Mouse (Mus musculus): ENCODE measurements around the gene Gdf2. TPM values are rescaled to one million over a fixed set of nuclear protein-coding genes. Genes with fewer than 3 reads are reported as not detected.

Gdf2 gene
- under 1 TPM; 0.11 to 0.24 (median 0.20) TPM for total RNA-seq (2022)

DNA sequence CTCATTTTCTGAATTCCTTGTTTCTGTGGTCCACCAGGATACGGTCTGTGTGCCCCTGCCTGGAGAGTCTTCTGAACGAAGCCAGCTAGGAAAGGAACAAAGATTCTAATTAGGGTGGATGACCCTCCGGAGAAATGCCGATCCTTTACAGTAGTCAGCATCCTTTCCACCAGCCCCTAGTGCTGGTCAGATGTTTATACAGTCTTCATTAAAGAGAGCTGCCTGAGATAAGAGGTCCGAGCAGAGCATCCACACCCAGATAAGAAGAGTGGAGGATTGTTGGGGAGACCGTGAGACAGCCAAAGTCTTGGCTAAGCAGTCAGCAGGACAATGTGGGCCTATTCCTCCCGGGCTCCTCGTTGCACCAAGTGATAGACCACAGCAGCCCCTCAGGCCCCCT is at the start of gene Gdf2:
Gdf2 (plus strand) TSS at position 301 of the 400 bp plus-strand sequence.
- no peak for DNase-seq (ENCODE audit: low spot score)

GRCm38 (mm10) chr14:33891507-33891906 is 49.3 kb upstream of the Gdf2 start:
- DNase-seq (ENCODE audit: low spot score) = no peak

- no peak for DNase-seq (ENCODE audit: low spot score)
Measured at GRCm38 (mm10) chr14:33895777-33896176, 45.1 kb upstream of the Gdf2 start.

DNA sequence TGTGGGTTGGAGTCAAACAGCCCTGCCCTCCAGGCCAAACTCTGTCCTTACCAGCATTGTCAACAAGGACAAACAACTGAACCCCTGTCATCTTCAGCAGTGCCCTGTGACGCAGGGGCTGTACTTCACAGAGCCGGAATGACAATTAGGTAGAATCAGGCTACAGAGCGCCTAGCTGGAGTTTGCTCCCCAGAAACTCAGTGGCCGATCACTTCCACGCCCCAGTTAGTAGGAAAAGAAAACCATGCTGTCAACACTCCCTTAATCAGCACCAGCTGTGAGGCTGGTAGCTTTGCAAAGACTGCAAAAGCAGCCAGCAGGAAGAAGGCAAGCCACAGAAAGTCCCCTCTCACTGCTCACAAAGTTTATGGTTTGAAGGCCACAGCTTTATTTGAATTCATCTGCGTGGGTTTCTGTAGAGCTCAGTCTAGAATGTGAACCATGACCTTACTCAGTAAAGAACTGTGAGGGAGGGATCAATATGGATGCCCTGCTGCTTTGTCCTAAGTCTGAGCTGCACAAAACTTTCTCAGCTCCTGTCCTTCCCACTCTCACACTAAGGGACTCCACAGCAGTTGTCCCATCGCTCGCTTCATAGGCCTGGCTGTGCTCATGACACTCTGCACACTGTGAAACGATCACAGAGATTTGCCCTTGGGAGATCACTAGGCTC is 44.1 kb upstream of the Gdf2 start:
- peak; percentile 56 for DNase-seq (ENCODE audit: low spot score)

DNA sequence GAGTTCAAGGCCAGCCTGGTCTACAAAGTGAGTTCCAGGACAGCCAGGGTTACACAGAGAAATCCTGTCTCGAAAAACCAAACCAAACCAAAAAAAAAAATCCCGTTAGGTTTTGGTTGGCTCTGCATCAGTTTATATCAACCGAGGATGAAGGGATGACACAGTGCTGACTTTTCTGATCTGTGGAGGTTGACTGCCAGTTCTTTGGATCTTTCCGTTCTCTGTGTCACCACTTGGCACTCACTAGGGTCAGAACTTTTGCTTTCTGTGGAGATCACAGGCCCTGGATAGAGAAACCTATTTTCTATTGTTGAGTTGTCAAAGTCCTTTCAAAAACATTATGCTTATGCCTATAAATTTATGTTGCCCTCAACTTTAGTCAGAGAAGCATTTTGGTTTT is 38.1 kb upstream of the Gdf2 start:
- DNase-seq (ENCODE audit: low spot score) = no peak

DNA sequence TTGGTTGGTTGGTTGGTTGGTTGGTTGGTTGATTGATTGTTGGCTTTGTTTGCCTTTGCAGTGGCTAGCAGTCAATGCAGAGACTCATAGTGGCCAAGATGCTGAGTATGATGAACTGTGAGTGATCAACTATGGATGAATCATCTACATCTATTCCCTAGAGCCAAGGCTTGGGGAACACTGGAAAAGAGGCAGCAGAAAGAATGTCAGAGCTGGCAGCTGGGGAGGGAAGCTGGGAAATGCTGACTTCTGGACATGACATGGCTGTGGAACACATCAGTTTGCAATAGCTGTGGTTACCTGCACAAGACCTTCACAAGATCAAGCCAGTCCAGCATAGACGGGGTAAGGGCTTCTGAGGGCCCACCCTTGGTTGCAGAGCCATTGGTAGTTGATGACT is 37.6 kb upstream of the Gdf2 start:
- DNase-seq (ENCODE audit: low spot score) = no peak

DNA sequence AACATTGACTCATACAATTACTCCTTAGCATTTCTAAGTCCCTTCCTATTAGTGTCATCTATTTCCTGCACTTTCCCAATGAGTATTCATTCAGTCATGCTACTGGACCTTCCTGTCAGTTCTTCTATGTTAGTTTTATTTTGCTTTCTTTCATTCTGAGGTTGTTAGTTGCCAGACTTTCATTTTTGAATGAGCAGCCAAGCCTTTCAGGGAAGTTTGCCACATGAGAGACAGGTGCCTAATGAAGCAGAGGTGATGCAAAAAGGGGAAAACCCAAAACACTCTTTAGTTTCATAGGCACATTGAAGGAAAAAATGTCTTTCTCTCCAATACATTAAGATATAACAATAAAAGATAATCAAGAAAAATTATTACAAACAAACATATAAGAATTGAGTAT is 36.0 kb upstream of the Gdf2 start:
- no peak for DNase-seq (ENCODE audit: low spot score)

DNA sequence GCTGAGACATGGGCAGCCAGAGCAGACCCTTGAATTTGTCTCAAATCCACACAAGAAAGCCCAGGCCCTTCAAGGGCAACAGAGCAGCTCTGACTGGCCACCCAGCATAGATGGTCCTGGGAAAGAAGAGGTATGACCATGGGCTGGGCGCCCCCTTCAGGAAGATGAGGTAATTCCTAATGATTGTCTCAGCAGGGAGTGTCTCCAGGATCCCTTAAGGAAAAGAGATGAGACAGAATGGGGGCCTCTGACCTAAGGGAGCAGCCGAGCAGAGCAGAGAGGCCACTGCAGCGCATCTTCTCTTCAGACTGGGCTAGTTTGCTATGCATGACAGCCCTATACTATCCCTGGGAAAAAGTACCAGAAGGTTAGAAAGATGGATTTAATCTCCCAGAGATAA is 27.1 kb upstream of the Gdf2 start:
- DNase-seq (ENCODE audit: low spot score) = peak; percentile 72

- DNase-seq (ENCODE audit: low spot score) = no peak
Measured at GRCm38 (mm10) chr14:33914206-33914605, 26.6 kb upstream of the Gdf2 start.

DNA sequence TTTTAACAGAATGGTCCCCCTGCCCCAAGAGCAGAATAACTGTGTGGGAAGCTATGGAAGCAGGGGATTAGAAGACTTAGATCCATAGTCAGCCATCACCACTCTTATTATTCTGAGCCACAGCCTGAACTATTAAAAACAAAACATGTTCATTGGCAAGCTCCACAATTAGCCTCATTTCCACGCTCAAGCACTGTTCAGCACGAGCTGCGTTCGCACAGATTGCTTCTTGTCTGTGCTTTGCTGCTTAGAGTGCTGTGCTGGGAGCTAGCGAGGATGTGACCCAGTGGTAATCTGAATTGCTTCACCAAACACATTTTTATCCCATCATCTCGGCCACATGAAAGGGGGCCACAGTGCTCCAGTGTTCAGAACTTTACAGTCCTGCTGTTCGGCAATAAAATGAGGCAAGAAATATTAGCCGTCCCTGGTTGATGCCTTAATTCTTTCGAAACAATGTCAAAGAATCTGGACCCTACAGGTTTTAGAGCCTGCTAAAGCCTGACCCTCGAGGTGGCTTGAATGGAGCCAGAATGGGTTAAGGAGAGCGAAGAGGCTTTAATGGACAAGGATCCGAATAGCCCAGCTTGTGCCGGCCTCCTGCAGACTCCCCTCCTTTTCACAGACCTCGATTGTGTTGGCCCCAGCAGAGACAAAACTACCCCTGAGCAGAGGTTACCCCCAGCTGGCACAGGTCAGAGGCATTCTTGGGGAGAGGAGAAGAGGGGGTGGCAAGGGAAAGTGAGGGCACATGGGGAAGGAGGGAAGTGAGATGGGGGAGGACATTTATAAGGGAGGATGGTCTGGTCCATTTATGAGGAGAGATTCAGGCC is 19.9 kb upstream of the Gdf2 start:
- DNase-seq (ENCODE audit: low spot score) = no peak

GRCm38 (mm10) chr14:33922771-33923167 is 18.1 kb upstream of the Gdf2 start:
- DNase-seq (ENCODE audit: low spot score) = no peak

GRCm38 (mm10) chr14:33923168-33924070 is 17.4 kb upstream of the Gdf2 start, which contains the start of gene Gdf10:
TSS of gene Gdf10 (plus strand) at chr14:33923587.
- DNase-seq (ENCODE audit: low spot score) = no peak

GRCm38 (mm10) chr14:33931853-33932252 is 9.0 kb upstream of the Gdf2 start:
- DNase-seq (ENCODE audit: low spot score) = no peak

DNA sequence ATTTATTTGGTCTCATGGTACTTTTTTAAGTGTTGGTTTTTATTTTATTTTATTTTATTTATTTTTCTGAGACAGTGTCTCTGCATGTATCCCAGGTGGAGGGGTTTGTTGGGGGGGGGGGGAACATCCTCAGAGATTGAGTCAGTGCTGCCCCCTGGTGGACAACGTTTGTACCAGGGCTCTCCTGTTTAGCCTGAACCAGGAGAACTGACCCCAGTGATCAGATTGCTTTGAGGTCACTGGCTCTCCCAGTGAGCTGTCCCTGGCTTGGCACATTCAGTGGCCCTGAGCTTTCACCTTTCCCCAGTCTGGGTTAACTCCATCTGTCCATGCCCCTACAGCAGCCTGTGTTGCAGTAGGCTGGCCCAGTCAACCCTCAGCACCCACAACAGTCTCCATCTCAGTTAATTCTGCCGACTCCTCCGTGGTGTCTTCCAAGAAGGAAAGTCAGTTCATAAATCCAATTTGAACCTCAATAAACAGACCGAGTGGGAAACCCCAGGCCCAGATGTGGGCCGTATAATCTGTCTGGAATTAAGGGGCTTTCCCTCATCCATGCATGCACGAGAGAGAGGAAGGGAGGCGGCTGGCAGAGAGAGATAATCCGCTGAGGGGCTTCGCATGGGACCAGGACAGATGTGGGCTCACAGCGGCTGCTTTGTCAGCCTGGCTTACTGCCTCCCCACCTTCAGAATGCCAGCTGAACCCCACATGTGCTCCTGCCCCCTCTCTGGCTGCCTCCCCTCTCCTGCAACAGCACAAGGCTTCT is 7.7 kb upstream of the Gdf2 start:
- peak; percentile 48 for DNase-seq (ENCODE audit: low spot score)

DNA sequence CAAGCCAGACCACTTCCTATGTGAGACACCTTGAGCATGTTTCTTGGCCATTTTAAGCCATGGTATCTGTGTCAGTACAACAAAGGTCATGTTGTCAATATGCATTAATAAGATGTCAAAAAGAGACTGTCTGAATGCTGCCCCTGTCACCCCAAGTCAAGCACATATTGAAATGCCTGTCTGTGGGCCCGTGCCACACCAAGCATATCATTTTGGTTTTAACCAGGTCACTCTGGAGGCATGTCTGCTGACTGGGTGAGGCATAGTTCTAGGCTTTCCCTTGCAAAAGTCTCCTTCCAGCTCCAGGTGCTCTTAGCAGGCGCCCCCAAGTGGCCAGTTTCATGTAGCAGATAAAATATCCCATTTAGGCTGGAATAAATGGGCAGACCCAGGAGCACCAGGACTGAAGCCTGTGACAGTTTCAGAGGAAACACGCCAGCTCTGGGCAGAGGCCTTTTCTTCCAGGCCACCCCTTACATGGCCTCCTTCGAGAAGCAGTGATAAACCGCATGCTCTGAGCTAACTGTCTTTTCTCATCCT is 7.0 kb upstream of the Gdf2 start:
- DNase-seq (ENCODE audit: low spot score) = peak; percentile 28

- peak; percentile 49 for DNase-seq (ENCODE audit: low spot score)
Measured at GRCm38 (mm10) chr14:33939117-33939516, 1.7 kb upstream of the Gdf2 start.

DNA sequence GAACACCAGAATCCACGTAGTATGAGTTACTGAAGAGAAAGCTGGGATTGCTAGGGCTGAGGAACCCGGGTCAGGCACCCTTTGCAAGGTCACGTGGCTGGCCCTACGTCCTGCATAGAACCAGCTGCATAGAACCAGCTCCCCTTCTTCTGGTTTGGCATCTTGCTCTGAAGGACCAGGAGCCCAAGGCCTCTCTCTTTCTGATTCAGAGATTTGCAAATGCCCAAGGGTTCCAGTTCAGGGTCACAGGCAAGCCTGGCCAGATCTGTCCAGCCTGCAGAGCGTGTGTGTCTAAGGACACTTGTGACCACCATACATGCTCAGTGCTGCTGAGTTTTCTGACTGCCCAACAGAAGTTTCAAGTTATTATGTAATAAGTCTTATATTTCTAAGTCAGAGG is 1.4 kb downstream of the Gdf2 start:
- DNase-seq (ENCODE audit: low spot score) = no peak

DNA sequence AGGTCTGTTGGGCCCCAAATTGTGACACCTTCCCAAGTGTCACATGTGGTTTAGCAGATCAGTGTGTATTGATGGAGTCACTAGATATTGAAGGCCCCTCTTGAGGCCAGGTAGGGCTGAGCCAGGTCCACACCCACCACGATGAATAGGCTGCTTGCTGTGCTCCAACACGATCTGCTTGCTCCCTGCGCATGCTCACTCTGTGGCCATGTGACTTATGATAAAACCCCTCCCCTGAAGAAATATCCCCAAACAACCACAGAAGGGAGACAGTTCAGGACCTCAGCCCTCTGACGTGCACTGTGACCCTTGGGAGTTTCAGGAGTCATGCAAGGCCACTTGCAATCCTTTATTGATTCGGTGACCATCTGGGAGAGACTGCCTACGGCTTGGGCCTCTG is 5.3 kb downstream of the Gdf2 start:
- DNase-seq (ENCODE audit: low spot score) = no peak

DNA sequence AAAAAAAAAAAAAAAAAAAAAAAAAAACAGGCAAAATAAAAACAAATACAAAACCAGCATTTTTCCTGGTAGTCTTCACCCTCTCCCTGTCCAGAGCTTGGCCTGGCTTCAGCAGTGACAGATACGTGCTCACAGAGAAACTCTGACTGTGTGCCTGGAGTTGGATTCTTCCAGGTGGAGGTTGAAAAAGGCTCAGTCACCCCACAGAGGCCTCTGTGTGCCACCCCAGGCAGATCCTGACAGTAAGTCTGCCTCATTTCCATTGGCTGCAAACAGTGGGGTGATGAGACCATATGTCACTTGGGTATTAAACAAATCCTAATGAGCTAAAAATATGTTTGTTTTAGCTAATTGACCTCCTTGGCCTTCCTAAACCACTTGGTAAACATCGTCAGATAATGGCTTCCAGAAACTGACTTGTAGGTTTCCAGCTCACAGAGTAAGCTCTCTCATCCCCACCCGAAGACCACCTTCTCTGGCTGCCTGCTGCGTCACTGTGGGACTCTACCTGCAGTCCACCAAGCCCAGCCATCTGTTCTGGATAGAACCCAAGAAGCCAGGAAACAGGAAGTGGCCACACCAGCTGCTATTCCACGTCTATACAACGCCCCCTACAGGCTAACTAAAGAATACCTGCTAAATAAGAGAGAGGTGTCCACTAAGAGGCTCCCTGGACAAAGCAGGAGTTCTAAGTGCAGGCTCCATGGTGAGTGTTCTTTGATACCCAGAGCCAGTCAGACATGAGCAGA is 11.6 kb downstream of the Gdf2 start:
- DNase-seq (ENCODE audit: low spot score) = no peak

DNA sequence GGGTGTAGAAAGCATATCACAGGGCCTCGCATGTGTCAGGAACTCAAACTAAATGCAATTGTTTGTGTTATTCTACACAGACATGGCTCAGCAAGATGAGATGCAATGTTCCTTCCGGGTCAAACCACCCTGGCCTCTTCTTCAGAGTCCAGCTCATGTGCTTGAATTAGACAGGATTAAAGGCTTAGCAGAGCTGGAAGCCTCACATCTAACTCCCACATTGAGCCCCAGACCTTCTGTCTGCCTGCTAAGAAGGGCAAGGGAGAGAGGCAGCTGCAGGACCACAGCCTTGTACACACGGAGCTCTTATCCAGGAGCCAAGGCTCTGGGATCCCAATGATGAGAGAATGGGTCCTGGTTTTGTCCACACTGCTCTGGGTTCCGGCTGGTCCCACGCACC is 12.9 kb downstream of the Gdf2 start, which contains the start of gene Rbp3:
Rbp3 (plus strand) TSS at position 243 of the 400 bp plus-strand sequence.
- no peak for DNase-seq (ENCODE audit: low spot score)
